Mouse (Mus musculus) embryonic facial prominence, embryonic 13.5 days (tissue): ENCODE measurements around the gene Map7d1. TPM values are rescaled to one million over a fixed set of nuclear protein-coding genes. Genes with fewer than 3 reads are reported as not detected.

Source experiments
- ATAC-seq: fragments of 200-750 bp; cut with Nextera tagmentation; 2 replicates; pipeline ENCODE4 v1.8.0; 2017; ENCODE audit warnings: low read depth; ENCODE audit not compliant: insufficient number of reproducible peaks, insufficient read depth, low FRiP score, low TSS enrichment
- H3K27ac ChIP-seq: fragments of 300-500 bp; sonication (generic); 2 replicates; pipeline ENCODE4 v1.5.1; 2015; ENCODE audit warnings: moderate library complexity, mild to moderate bottlenecking, inconsistent platforms
- H3K27me3 ChIP-seq: fragments of 300-500 bp; sonication (generic); 2 replicates; pipeline ENCODE4 v1.6.1; 2015; ENCODE audit warnings: mild to moderate bottlenecking, inconsistent platforms
- H3K36me3 ChIP-seq: fragments of 300-500 bp; sonication (generic); 2 replicates; pipeline ENCODE4 v1.6.1; 2015; ENCODE audit warnings: mild to moderate bottlenecking, inconsistent platforms
- H3K4me1 ChIP-seq: fragments of 300-500 bp; sonication (generic); 2 replicates; pipeline ENCODE4 v1.6.1; 2015; ENCODE audit warnings: inconsistent platforms
- H3K4me2 ChIP-seq: fragments of 300-500 bp; sonication (generic); 2 replicates; pipeline ENCODE4 v1.6.1; 2015; ENCODE audit warnings: moderate library complexity, mild to moderate bottlenecking, inconsistent platforms
- H3K4me3 ChIP-seq: fragments of 300-500 bp; sonication (generic); 2 replicates; pipeline ENCODE4 v1.5.1; 2015; ENCODE audit warnings: mild to moderate bottlenecking, inconsistent platforms
- H3K9ac ChIP-seq: fragments of 300-500 bp; sonication (generic); 2 replicates; pipeline ENCODE4 v1.6.1; 2015; ENCODE audit warnings: mild to moderate bottlenecking, inconsistent platforms
- H3K9me3 ChIP-seq: fragments of 300-500 bp; sonication (generic); 2 replicates; pipeline ENCODE4 v1.6.1; 2016; ENCODE audit warnings: inconsistent platforms
- WGBS: fragments of 180-500 bp; shearing (Covaris S2); methylation state at CpG from one replicate; pipeline ENCODE4 v1.1.7; 2015; ENCODE audit warnings: mixed read lengths; 5-methylcytosine and 5-hydroxymethylcytosine counted together
- polyA plus RNA-seq: library from polyadenylated mRNA; unstranded; fragments of >200 nt; fragmentation: Nextera tagmentation; extraction: Ambion mirVana; gene quantifications from 2 replicates; pipeline ENCODE4 v1.2.1, GENCODE M21; 2015

Gene Map7d1
- polyA plus RNA-seq, 1 experiment from 2014 or later, result 57.0 TPM

GRCm38 (mm10) chr4:126269292-126269691 lies 13.1 kb upstream of the Map7d1 start:
- Histone ChIP-seq H3K4me3 (no peak overlapping the region), H3K9ac (no peak overlapping the region), H3K4me2 (no peak overlapping the region), H3K4me1 (no peaks in the 10 kb centered on the region), H3K36me3 (peaks cover 35% of the 10 kb centered on the region), H3K27me3 (no peaks in the 10 kb centered on the region), H3K27ac (no peak overlapping the region), H3K9me3 (no peaks in the 10 kb centered on the region)
- 78% methylated on average over 3 of the region's 3 CpGs for WGBS
- no peak for ATAC-seq

GRCm38 (mm10) chr4:126262119-126262807 lies 6.1 kb upstream of the Map7d1 start, which contains the start of gene Trappc3:
TSS of gene Trappc3 (plus strand) at chr4:126262325.
- WGBS, result under 1% methylated on average over 46 of the region's 46 CpGs
- Histone ChIP-seq H3K27ac (peak within 1 kb of the TSS; percentile 92), H3K27me3 (no peaks in the 10 kb centered on the region), H3K36me3 (peaks cover 8% of the 10 kb centered on the region; the same call in 1 of the 2 replicates), H3K9ac (peak within 1 kb of the TSS; percentile 92), H3K9me3 (no peaks in the 10 kb centered on the region), H3K4me1 (peaks cover 51% of the 10 kb centered on the region), H3K4me2 (peak within 1 kb of the TSS; percentile 78), H3K4me3 (peak within 1 kb of the TSS; percentile 86)
- ATAC-seq, result peak; percentile 90

GRCm38 (mm10) chr4:126261675-126262074 lies 5.5 kb upstream of the Map7d1 start:
- WGBS, result 44% methylated on average over 7 of the region's 7 CpGs
- Histone ChIP-seq H3K9ac (no peak overlapping the region), H3K36me3 (peaks cover 8% of the 10 kb centered on the region; the same call in 1 of the 2 replicates), H3K4me3 (peak overlapping the region; percentile 86; the same call in 1 of the 2 replicates), H3K27me3 (no peaks in the 10 kb centered on the region), H3K27ac (peak overlapping the region; percentile 92), H3K4me1 (peaks cover 56% of the 10 kb centered on the region), H3K4me2 (peak overlapping the region; percentile 78; the same call in 1 of the 2 replicates), H3K9me3 (no peaks in the 10 kb centered on the region)
- ATAC-seq, result no peak; the same call in 1 of the 2 replicates

- Histone ChIP-seq H3K9ac (peak overlapping the region; percentile 53), H3K9me3 (no peaks in the 10 kb centered on the region), H3K27me3 (no peaks in the 10 kb centered on the region), H3K4me1 (peaks cover 56% of the 10 kb centered on the region), H3K4me3 (no peak overlapping the region), H3K36me3 (peaks cover 8% of the 10 kb centered on the region; the same call in 1 of the 2 replicates), H3K27ac (peak overlapping the region; percentile 92), H3K4me2 (peak overlapping the region; percentile 52)
- WGBS, result 62% methylated on average over 6 of the region's 6 CpGs
- no peak for ATAC-seq
Observed at GRCm38 (mm10) chr4:126261266-126261665, 5.1 kb upstream of the Map7d1 start.

GRCm38 (mm10) chr4:126260520-126261201 lies 4.5 kb upstream of the Map7d1 start:
- peaks cover 8% of the 10 kb centered on the region; the same call in 1 of the 2 replicates for H3K36me3 ChIP-seq
- peak overlapping the region; percentile 53 for H3K9ac ChIP-seq
- peaks cover 56% of the 10 kb centered on the region for H3K4me1 ChIP-seq
- no peaks in the 10 kb centered on the region for H3K27me3 ChIP-seq
- H3K27ac ChIP-seq, result peak overlapping the region; percentile 92
- 4% methylated on average over 10 of the region's 10 CpGs for WGBS
- peak overlapping the region; percentile 13; the same call in 1 of the 2 replicates for H3K4me3 ChIP-seq
- H3K9me3 ChIP-seq, result no peaks in the 10 kb centered on the region
- no peak for ATAC-seq
- peak overlapping the region; percentile 52 for H3K4me2 ChIP-seq

GRCm38 (mm10) chr4:126259523-126260160 lies 3.5 kb upstream of the Map7d1 start:
- Histone ChIP-seq H3K9me3 (no peaks in the 10 kb centered on the region), H3K4me2 (peak overlapping the region; percentile 52), H3K4me1 (peaks cover 59% of the 10 kb centered on the region), H3K9ac (peak overlapping the region; percentile 59), H3K27me3 (no peaks in the 10 kb centered on the region), H3K27ac (peak overlapping the region; percentile 92), H3K36me3 (no peaks in the 10 kb centered on the region), H3K4me3 (peak overlapping the region; percentile 19)
- ATAC-seq, result no peak
- under 1% methylated on average over 15 of the region's 15 CpGs for WGBS

- peak overlapping the region; percentile 52 for H3K4me2 ChIP-seq
- H3K9me3 ChIP-seq, result no peaks in the 10 kb centered on the region
- H3K9ac ChIP-seq, result peak overlapping the region; percentile 59; the same call in 1 of the 2 replicates
- H3K27ac ChIP-seq, result peak overlapping the region; percentile 92
- ATAC-seq, result no peak
- WGBS, result 24% methylated on average over 3 of the region's 3 CpGs
- no peaks in the 10 kb centered on the region for H3K36me3 ChIP-seq
- H3K27me3 ChIP-seq, result no peaks in the 10 kb centered on the region
- H3K4me1 ChIP-seq, result peaks cover 65% of the 10 kb centered on the region
- H3K4me3 ChIP-seq, result 0 out of 2 replicates have a peak overlapping the region, but pooled peaks have one; percentile 19
Observed at GRCm38 (mm10) chr4:126259063-126259462, 2.9 kb upstream of the Map7d1 start.

- H3K9me3 ChIP-seq, result no peaks in the 10 kb centered on the region
- no peaks in the 10 kb centered on the region for H3K36me3 ChIP-seq
- H3K27ac ChIP-seq, result peak overlapping the region; percentile 96
- peak overlapping the region; percentile 96 for H3K4me2 ChIP-seq
- H3K9ac ChIP-seq, result peak overlapping the region; percentile 99
- WGBS, result 3% methylated on average over 26 of the region's 26 CpGs
- H3K4me3 ChIP-seq, result peak overlapping the region; percentile 99
- H3K4me1 ChIP-seq, result peaks cover 75% of the 10 kb centered on the region
- no peak for ATAC-seq
- H3K27me3 ChIP-seq, result no peaks in the 10 kb centered on the region
Observed at GRCm38 (mm10) chr4:126256967-126257881, 1.1 kb upstream of the Map7d1 start.

GRCm38 (mm10) chr4:126255113-126256001 lies 786 bp downstream of the Map7d1 start:
- peak overlapping the region; percentile 99 for H3K9ac ChIP-seq
- WGBS, result under 1% methylated on average over 50 of the region's 50 CpGs
- 0 out of 2 replicates have a peak, but pooled peaks have one; percentile 16 for ATAC-seq
- no peaks in the 10 kb centered on the region for H3K36me3 ChIP-seq
- peak overlapping the region; percentile 96 for H3K4me2 ChIP-seq
- peaks cover 78% of the 10 kb centered on the region for H3K4me1 ChIP-seq
- H3K9me3 ChIP-seq, result no peaks in the 10 kb centered on the region
- no peaks in the 10 kb centered on the region for H3K27me3 ChIP-seq
- H3K4me3 ChIP-seq, result peak overlapping the region; percentile 99
- H3K27ac ChIP-seq, result peak overlapping the region; percentile 96
